Mouse (Mus musculus): ENCODE results near the gene Pcnx2. TPM values are rescaled to one million over a fixed set of nuclear protein-coding genes. Genes with fewer than 3 reads are reported as not detected.

The Pcnx2 gene
- total RNA-seq, 1 experiment from 2014 or later, result 0.27 TPM

- peak; percentile 65 for DNase-seq
Observed at GRCm38 (mm10) chr8:125898899-125899298, 782 bp upstream of the Pcnx2 start.

- no peak for DNase-seq
Observed at GRCm38 (mm10) chr8:125897388-125897787, 729 bp downstream of the Pcnx2 start.

GRCm38 (mm10) chr8:125889920-125890319, 8.2 kb downstream of the Pcnx2 start:
- no peak for DNase-seq

GRCm38 (mm10) chr8:125887549-125887948, 10.6 kb downstream of the Pcnx2 start:
- DNase-seq, result no peak

GRCm38 (mm10) chr8:125880447-125880846, 17.7 kb downstream of the Pcnx2 start:
- no peak for DNase-seq

GRCm38 (mm10) chr8:125873250-125873534, 24.9 kb downstream of the Pcnx2 start:
- no peak for DNase-seq

GRCm38 (mm10) chr8:125872501-125873249, 25.4 kb downstream of the Pcnx2 start:
- no peak for DNase-seq

- DNase-seq, result peak; percentile 71
Observed at GRCm38 (mm10) chr8:125870821-125871321, 27.2 kb downstream of the Pcnx2 start.

GRCm38 (mm10) chr8:125870179-125870702, 27.9 kb downstream of the Pcnx2 start:
- no peak for DNase-seq

- no peak for DNase-seq
Observed at GRCm38 (mm10) chr8:125869739-125870138, 28.4 kb downstream of the Pcnx2 start.

GRCm38 (mm10) chr8:125868552-125868951, 29.6 kb downstream of the Pcnx2 start:
- DNase-seq, result no peak

GRCm38 (mm10) chr8:125866125-125866524, 32.0 kb downstream of the Pcnx2 start:
- no peak for DNase-seq

- no peak for DNase-seq
Observed at GRCm38 (mm10) chr8:125857251-125857650, 40.9 kb downstream of the Pcnx2 start.

GRCm38 (mm10) chr8:125856160-125856559, 42.0 kb downstream of the Pcnx2 start:
- no peak for DNase-seq

- DNase-seq, result no peak
Observed at GRCm38 (mm10) chr8:125854379-125854778, 43.7 kb downstream of the Pcnx2 start.

GRCm38 (mm10) chr8:125853300-125853699, 44.8 kb downstream of the Pcnx2 start:
- no peak for DNase-seq

GRCm38 (mm10) chr8:125849181-125849580, 48.9 kb downstream of the Pcnx2 start:
- no peak for DNase-seq

GRCm38 (mm10) chr8:125847842-125848241, 50.3 kb downstream of the Pcnx2 start:
- no peak for DNase-seq

GRCm38 (mm10) chr8:125845281-125845680, 52.8 kb downstream of the Pcnx2 start:
- DNase-seq, result no peak

- DNase-seq, result no peak
Observed at GRCm38 (mm10) chr8:125843122-125843836, 54.8 kb downstream of the Pcnx2 start.

- DNase-seq, result no peak
Observed at GRCm38 (mm10) chr8:125842158-125842557, 56.0 kb downstream of the Pcnx2 start.

- no peak for DNase-seq
Observed at GRCm38 (mm10) chr8:125824688-125825087, 73.4 kb downstream of the Pcnx2 start.

- no peak for DNase-seq
Observed at GRCm38 (mm10) chr8:125823719-125824118, 74.4 kb downstream of the Pcnx2 start.
